Mouse (Mus musculus) stomach, postnatal 0 days (tissue): Measurements from ENCODE around the gene Aldh18a1. TPM values are rescaled to one million over a fixed set of nuclear protein-coding genes. Genes with fewer than 3 reads are reported as not detected.

ENCODE experiments used
- ATAC-seq: fragments of 200-750 bp; cut with Nextera tagmentation; 2 replicates; pipeline ENCODE4 v1.8.0; 2017; ENCODE audit not compliant: low FRiP score, low TSS enrichment
- DNase-seq: peaks from one replicate; pipeline ENCODE4 v3.0.0-alpha.2; 2016; ENCODE audit warnings: low spot score
- H3K27ac ChIP-seq: fragments of 300-500 bp; sonication (generic); replicated peaks from 2 replicates; pipeline ENCODE4 v1.5.1; 2014; ENCODE audit warnings: mild to moderate bottlenecking, control low read depth
- H3K27me3 ChIP-seq: fragments of 300-500 bp; sonication (generic); 2 replicates; pipeline ENCODE4 v1.6.1; 2014; ENCODE audit warnings: low read length; ENCODE audit not compliant: control insufficient read depth, insufficient read depth
- H3K36me3 ChIP-seq: fragments of 300-500 bp; sonication (generic); 2 replicates; pipeline ENCODE4 v1.6.1; 2014; ENCODE audit warnings: low read length, mixed read lengths; ENCODE audit not compliant: control insufficient read depth, insufficient read depth
- H3K4me1 ChIP-seq: fragments of 300-500 bp; sonication (generic); replicated peaks from 2 replicates; pipeline ENCODE4 v1.6.1; 2014; ENCODE audit warnings: antibody characterized with exemption; ENCODE audit not compliant: control insufficient read depth, insufficient read depth
- H3K4me2 ChIP-seq: fragments of 300-500 bp; sonication (generic); replicated peaks from 2 replicates; pipeline ENCODE4 v1.6.1; 2014; ENCODE audit warnings: low read depth, mild to moderate bottlenecking, control low read depth, moderate library complexity
- H3K4me3 ChIP-seq: fragments of 300-500 bp; sonication (generic); 2 replicates; pipeline ENCODE4 v1.5.1; 2014; ENCODE audit warnings: low read depth, low read length, control low read depth
- H3K9ac ChIP-seq: fragments of 300-500 bp; sonication (generic); 2 replicates; pipeline ENCODE4 v1.6.1; 2014; ENCODE audit warnings: mild to moderate bottlenecking, low read length, control low read depth, mixed read lengths
- H3K9me3 ChIP-seq: fragments of 300-500 bp; sonication (generic); 2 replicates; pipeline ENCODE4 v1.6.1; 2016; ENCODE audit warnings: low read length; ENCODE audit not compliant: control insufficient read depth
- CTCF ChIP-seq: IDR thresholded peaks from 2 replicates; pipeline ENCODE4 v1.5.1; 2016; ENCODE audit warnings: antibody characterized with exemption, low read depth, mild to moderate bottlenecking, moderate library complexity
- EP300 ChIP-seq: optimal IDR thresholded peaks from 2 replicates; pipeline ENCODE3; 2016; ENCODE audit warnings: antibody characterized with exemption
- WGBS: fragments of 180-500 bp; shearing (Covaris S2); extraction: QIAGEN DNeasy Blood & Tissue Kit; methylation state at CpG from one replicate; pipeline ENCODE4 v1.1.7; 2014; 5-methylcytosine and 5-hydroxymethylcytosine counted together
- polyA plus RNA-seq: library from polyadenylated mRNA; unstranded; fragments of >200 nt; fragmentation: Nextera tagmentation; extraction: Ambion mirVana; gene quantifications from 2 replicates; pipeline ENCODE4 v1.2.1, GENCODE M21; 2015

Aldh18a1 gene
- polyA plus RNA-seq, 1 experiment from 2014 or later = 43.0 TPM

DNA sequence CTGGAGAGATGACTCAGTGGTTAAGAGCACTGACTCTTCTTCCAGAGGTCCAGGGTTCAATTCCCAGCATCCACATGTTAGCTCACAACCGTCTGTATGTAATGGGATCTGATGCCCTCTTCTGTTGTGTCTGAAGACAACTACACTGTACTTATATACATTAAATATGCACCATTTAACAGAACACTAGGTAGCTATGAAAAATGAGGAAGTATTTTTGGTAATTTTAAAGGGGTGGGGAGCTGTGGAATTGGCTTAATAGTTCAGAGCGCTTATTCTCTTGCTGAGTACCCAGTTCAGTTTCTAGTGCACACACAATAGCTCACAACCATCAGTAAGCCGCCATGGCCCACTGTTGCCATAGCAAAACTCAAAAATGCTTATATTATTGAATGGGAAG is 72.7 kb downstream of the Aldh18a1 start:
- no peak for DNase-seq
- Histone ChIP-seq H3K36me3 (no peaks in the 10 kb centered on the region), H3K27me3 (no peaks in the 10 kb centered on the region), H3K9ac (no peak overlapping the region), H3K4me1 (no peaks in the 10 kb centered on the region), H3K9me3 (no peaks in the 10 kb centered on the region), H3K27ac (no peak overlapping the region), H3K4me3 (no peak overlapping the region), H3K4me2 (no peak overlapping the region)
- WGBS = 88% methylated on average over 3 of the region's 3 CpGs
- TF ChIP-seq EP300 (no peak), CTCF (no peak)
- ATAC-seq = no peak

DNA sequence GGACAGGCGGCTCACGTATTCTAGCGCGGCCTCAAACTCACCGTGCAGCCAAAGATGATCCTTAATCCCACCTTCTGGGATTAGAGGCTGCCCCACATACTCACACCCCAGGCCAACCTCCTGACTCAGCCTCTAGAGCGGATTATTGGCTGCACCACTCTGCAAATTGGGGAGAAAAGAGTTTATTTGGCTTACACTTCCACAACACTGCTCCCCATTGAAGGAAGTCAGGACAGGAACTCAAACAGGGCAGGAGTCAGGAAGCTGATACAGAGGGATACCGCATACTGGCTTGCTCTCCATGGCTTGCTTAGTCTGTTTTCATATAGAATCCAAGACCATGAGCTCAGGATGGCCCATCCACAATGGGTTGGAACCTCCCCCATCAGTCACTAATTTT is 73.9 kb downstream of the Aldh18a1 start:
- H3K36me3 ChIP-seq = no peaks in the 10 kb centered on the region
- H3K4me3 ChIP-seq = no peak overlapping the region
- ATAC-seq (no peak), DNase-seq (no peak)
- H3K4me2 ChIP-seq = no peak overlapping the region
- H3K27me3 ChIP-seq = no peaks in the 10 kb centered on the region
- no peaks in the 10 kb centered on the region for H3K9me3 ChIP-seq
- 80% methylated on average over 7 of the region's 7 CpGs for WGBS
- H3K9ac ChIP-seq = no peak overlapping the region
- H3K27ac ChIP-seq = no peak overlapping the region
- H3K4me1 ChIP-seq = no peaks in the 10 kb centered on the region
- no peak for TF ChIP-seq CTCF
- TF ChIP-seq EP300 = no peak

DNA sequence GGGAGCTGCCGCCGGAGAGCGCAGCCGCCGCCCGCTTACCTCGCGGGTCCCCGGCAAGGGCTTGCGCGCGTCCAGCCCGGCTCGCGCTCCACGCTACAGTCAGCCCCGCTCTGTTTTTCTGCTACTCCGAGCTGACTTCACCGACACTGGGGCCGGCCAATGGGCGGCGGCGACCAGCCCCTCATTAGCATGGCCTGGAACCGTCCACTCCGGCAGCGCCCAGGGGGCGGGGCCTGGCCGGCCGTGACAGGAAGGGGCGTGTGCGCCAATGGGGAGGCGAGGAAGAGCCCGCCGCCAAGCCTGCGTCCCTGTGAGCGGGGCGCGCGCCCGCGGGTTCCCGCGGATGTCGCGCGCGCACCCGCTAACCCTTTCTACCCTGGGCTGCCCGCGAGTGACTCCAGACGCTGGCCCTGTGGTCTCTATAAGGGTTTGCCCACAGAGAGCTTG is 74.6 kb downstream of the Aldh18a1 start, which contains the start of gene Sorbs1:
Gene Sorbs1, minus strand, starts transcription at position 148 of the 447 bp plus-strand sequence.
- H3K9me3 ChIP-seq = no peaks in the 10 kb centered on the region
- peak; percentile 99 for ATAC-seq
- WGBS = under 1% methylated on average over 45 of the region's 51 CpGs
- H3K4me3 ChIP-seq = peak within 1 kb of the TSS; percentile 88
- DNase-seq = peak; percentile 98
- H3K9ac ChIP-seq = peak within 1 kb of the TSS; percentile 90
- peak within 1 kb of the TSS; percentile 77 for H3K4me2 ChIP-seq
- H3K4me1 ChIP-seq = no peaks in the 10 kb centered on the region
- no peaks in the 10 kb centered on the region for H3K27me3 ChIP-seq
- no peaks in the 10 kb centered on the region for H3K36me3 ChIP-seq
- peak within 1 kb of the TSS; percentile 93 for H3K27ac ChIP-seq
- TF ChIP-seq CTCF (no peak), EP300 (no peak)

DNA sequence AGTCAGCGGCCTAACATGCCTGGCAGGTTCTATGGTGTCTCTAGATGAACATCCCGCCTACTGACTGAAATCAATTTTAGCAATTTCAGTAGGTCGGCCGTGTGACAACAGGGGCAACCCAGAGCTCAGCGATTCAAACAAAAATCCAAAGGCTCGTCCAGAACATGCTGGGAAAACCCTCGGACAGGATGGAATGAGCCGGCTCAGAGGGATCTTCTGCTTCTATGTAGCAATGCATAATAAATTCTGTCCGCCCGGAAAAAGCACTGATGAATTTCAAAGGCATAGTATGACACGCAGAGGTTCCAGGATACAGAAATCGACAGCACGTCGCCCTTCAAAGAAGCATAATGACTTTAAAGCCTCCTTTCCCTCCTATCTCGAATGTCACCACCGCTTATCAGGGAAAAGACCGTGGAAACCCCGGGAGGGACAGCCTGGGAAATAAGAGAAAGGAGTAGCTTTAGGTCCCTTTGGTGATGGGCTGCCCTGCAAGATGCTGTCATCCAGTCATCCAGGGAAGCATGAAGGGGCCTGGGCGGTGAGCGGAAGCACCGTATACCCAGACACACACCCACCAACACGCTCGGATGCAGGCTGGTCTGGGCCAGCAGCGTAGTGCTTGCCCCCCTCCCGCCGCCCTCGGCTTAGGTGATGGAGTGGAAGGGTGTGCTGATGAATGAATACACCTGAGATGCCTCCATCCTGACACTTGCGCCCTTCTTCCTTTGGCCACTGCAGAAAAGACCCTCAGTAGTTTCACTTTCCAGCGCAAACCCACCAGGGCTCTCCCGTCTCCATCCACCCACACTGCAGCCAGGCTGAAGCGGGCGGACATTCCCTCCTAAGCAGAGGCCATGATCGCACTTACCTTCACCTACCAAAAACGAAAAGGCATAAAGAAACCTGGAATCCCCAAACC is 75.5 kb downstream of the Aldh18a1 start:
- Histone ChIP-seq H3K4me1 (no peaks in the 10 kb centered on the region), H3K36me3 (no peaks in the 10 kb centered on the region), H3K9me3 (no peaks in the 10 kb centered on the region), H3K4me3 (peak overlapping the region; percentile 88), H3K27me3 (no peaks in the 10 kb centered on the region), H3K9ac (peak overlapping the region; percentile 90), H3K27ac (peak overlapping the region; percentile 93), H3K4me2 (peak overlapping the region; percentile 77)
- ATAC-seq = peak; percentile 21
- DNase-seq = peak; percentile 41
- TF ChIP-seq CTCF = no peak
- no peak for TF ChIP-seq EP300
- 1% methylated on average over 34 of the region's 34 CpGs for WGBS

DNA sequence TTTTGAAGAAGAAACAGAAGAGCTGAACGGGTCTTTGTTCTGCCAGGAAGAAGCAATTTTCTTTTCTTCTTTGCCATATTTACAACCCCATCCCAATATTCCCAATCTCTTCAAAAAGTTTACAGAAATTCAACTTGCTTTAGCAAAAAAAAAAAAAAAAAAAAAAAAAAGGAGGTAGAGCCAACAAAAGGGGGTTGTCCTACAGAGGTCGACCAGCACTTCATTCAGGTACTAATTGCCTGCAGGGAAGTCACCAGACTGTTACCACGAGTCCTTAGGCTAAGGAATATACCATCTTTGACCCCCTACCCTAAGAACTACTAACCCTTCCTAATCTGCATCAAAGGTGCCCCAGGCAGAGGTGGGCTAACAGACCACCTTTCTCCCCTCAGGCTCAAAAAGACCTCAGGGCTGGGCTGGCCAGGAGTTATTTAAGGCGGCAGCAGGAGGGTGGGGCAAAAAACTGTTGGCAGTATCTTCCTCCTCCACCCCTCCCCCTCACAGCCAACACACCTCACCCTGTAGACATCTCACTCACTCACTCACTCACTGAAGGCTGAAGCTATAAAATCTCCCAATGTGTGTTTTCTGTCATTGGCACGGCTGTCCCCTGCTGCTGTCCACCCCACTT is 76.5 kb downstream of the Aldh18a1 start:
- DNase-seq (no peak), ATAC-seq (no peak)
- H3K36me3 ChIP-seq = no peaks in the 10 kb centered on the region
- H3K27me3 ChIP-seq = no peaks in the 10 kb centered on the region
- no peak for TF ChIP-seq EP300
- no peak for TF ChIP-seq CTCF
- H3K4me1 ChIP-seq = no peaks in the 10 kb centered on the region
- H3K27ac ChIP-seq = peak overlapping the region; percentile 93
- 28% methylated on average over 5 of the region's 5 CpGs for WGBS
- H3K9ac ChIP-seq = peak overlapping the region; percentile 90
- peak overlapping the region; percentile 88 for H3K4me3 ChIP-seq
- peak overlapping the region; percentile 77 for H3K4me2 ChIP-seq
- no peaks in the 10 kb centered on the region for H3K9me3 ChIP-seq

DNA sequence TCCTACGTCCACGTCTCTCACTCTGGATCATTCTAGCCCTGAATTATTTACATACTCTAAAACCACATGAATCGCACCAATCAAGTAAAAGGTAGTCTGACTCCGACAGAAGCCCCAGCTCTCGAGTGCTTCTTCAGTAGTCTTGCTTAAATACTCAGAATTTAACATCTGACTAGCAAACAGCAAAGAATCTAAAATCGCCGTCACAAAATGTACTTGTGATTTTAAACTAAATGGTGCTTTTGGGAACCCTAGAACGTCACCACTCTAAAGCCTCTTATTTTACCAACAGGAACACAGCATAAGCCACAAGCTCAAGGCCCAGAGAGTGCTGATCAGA is 77.2 kb downstream of the Aldh18a1 start:
- Histone ChIP-seq H3K27ac (peak overlapping the region; percentile 93), H3K36me3 (no peaks in the 10 kb centered on the region)
- WGBS = 52% methylated on average over 8 of the region's 8 CpGs

More for the DNA sequence above, 77.2 kb downstream of the Aldh18a1 start:
- H3K4me2 ChIP-seq = peak overlapping the region; percentile 77
- no peak for ATAC-seq
- H3K4me1 ChIP-seq = no peaks in the 10 kb centered on the region
- H3K27me3 ChIP-seq = no peaks in the 10 kb centered on the region
- H3K9me3 ChIP-seq = no peaks in the 10 kb centered on the region
- peak overlapping the region; percentile 50 for H3K9ac ChIP-seq
- DNase-seq = no peak
- peak overlapping the region; percentile 88 for H3K4me3 ChIP-seq
- TF ChIP-seq EP300 = no peak
- no peak for TF ChIP-seq CTCF
